Mouse (Mus musculus): ENCODE results near the gene Cnot6l.

The Cnot6l gene

DNA sequence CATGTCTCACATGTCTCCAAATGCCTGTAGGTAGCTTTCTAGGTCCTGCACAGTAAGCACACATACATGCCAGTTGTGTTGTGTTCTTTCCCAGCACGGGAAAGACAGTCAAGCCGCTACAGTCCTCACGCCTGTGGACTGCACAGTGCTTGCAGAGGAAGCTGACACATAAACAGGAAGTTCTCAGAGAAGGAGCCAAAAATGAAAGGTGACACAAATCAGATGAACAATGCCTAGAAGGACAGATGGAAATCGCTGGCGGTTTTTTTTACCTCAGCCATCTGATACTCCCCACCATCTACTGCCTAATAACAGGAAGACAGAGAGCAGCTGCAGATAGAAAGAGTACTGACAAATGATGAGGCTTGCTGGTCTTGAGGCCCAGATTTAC lies at the start of gene Cnot6l:
TSS of gene Cnot6l (minus strand) at position 151 of the 391 bp plus-strand sequence.
- DNase-seq = peak; percentile 40

DNA sequence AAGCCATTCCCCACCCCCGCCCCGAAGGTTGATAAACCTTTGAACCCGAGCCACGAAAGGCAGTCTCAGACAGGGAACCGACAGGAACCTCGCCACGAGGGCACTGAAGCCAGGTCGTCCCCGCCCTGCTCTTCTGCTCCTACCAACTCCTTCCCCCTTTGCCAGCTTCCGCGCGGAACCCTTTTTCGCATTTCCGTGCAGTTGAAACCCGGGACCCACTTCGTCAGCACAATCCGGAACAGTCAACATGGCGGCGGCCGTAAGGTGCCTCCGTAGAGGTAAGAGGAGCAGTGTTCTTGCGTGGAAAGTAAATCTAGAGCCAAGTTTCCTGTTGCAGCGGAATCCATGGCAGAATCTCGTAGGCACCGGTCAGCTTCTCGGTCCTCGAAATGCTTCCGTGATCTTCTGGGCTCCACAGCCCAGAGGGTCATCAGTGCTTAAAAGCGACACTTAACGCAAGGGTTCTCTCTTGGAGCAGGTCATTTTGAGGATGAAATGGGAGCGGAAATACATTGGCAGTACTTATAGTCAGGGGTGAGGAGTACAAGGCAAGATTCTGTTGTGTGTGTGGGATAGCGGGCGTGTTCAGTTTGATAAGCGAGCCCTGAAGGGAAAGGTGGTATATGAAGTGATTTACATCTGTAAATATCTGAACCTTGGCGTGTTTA lies 46.1 kb upstream of the Cnot6l start:
- DNase-seq = peak; percentile 89

- peak; percentile 22 for DNase-seq
Measured at GRCm38 (mm10) chr5:96209459-96209858, 45.5 kb upstream of the Cnot6l start, which contains the start of gene Mrpl1. Gene Mrpl1 (plus strand): TSS chr5:96209493.

DNA sequence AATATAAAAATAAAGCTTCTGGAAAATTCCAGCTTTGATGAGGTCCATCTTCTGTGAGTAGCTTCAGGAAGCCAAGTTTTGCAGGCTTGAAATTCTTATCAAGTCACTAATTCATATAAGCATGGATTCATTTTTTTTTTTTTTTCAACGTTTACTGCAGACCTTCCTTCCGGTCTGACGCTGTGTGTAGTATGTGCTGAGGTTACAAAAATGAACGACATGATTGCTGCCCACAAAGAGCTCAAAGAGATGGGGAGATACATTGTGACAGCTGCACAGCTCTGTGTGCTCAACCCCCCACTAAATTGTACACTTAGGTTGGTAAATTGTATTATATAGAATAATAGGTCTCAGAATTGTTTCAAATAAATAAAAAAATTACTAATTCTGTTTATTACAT lies 44.6 kb upstream of the Cnot6l start:
- no peak for DNase-seq

DNA sequence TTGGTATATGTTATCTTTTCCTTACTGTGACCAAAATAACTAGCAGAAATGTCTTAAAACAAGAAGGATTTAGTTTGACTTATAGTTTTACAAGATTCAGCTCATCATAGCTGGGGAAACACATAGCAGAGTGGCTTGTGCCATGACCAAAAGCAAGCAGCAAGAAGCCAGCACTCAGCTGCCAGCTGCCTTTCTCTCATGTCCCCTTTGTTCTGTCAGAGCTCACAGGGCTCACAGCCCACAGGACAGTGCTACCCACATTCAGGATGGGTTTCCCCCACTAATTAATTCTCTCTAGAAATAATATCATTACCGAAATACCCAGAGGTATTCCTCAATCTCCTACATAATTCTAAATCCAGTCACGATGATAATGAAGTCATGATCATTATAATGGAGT lies 43.6 kb upstream of the Cnot6l start:
- no peak for DNase-seq

DNA sequence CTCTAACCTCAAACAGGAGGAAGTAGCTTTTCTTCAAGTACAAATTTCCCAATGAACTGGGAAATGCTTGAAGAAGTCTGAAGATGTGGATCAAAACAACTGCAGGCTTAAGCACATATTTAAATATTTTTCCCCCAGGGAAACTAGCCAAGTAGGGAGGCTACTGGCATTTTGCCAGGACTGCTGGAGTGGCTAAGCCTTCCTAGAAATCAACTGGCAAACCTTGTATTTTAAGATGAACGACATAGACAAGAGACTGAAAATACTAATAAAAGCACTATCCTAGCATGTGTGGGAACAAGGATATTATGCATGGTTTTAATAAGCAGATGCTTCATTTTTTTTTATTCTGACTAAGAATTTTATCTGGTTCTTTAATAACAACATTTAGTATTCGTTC lies 42.9 kb upstream of the Cnot6l start:
- no peak for DNase-seq

GRCm38 (mm10) chr5:96201462-96202154 lies 37.6 kb upstream of the Cnot6l start:
- no peak for DNase-seq

DNA sequence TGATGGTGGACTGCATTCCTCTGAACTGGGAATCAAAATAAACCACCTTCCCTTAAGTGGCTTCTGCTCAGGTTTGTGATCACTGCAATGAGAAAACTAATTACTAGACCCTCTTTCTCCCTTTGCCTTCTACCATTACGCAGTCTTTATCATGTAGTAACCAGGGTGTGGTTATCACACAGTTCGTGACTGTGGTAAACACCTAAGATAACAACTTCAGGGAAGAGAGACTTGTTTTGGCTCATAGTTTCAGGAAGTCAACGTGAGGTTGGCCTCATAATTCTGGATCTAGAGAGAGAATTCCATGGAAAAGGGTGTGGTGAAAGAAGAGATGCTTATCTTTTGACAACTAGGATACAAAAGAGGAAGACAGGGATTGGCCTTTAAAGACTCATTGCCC lies 36.3 kb upstream of the Cnot6l start:
- DNase-seq = no peak

DNA sequence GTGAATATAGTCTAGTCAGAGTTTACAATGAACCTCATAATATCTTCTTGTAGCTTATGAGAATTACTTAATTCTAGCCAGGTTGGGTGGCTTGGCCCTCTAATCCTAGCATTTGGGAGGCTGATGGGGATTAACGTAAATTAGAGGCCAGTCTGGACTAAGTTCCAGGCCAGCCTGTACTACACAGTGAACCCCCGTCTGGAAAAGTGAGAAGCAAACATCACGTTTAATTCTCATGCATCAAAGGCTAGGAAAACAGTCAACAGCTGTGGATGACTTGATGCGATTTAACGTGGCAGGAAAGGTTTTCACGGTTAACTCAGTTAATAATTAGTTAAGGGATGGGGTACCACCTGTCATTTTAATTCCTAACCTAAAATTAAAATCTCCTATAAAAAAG lies 34.3 kb upstream of the Cnot6l start:
- no peak for DNase-seq

DNA sequence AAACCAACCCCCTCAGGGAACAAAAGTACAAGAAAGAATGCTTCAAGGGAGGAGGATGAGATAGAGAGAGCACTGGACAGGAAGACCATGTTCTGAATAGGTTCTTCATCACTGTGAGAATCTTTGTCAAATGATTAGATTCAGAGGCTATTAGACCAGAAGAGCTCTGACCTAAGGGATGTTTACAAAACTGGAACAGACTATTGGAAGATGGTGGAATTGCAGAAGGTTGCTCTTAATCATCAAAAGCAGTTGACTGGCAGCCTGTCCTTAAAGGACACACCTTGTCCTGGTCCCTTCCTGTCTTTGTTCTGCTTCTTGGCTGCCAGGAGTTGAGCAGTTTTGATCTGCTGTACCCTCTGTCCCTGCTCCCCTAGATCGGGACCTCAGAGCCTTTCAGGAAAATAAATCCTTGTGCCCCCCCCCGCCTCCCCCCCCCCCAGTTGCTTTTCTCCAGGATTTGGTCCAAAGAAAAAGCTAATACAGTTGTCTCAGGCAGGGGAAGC lies 32.6 kb upstream of the Cnot6l start:
- DNase-seq = no peak

GRCm38 (mm10) chr5:96191251-96191650 lies 27.3 kb upstream of the Cnot6l start:
- no peak for DNase-seq

DNA sequence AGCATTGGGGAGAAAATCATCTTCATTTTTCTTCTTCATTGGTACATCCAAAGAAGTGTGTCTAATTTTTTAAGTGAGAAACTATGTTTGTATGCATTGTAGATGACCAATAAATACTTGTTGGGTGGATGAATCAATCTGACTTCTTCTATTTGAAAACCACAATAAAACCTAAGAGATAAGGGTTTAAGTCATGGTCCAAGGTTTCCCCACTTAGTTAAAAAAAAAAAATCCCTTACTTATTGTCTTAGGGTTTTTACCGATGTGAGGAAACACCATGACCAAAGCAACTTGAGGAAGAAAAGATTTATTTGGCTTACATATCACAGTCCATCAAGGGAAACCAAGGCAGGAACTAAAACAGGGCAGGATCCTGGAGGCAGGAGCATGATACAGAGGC lies 25.8 kb upstream of the Cnot6l start:
- DNase-seq = no peak

GRCm38 (mm10) chr5:96183987-96184386 lies 20.0 kb upstream of the Cnot6l start:
- DNase-seq = no peak

GRCm38 (mm10) chr5:96183211-96183610 lies 19.2 kb upstream of the Cnot6l start:
- DNase-seq = no peak

DNA sequence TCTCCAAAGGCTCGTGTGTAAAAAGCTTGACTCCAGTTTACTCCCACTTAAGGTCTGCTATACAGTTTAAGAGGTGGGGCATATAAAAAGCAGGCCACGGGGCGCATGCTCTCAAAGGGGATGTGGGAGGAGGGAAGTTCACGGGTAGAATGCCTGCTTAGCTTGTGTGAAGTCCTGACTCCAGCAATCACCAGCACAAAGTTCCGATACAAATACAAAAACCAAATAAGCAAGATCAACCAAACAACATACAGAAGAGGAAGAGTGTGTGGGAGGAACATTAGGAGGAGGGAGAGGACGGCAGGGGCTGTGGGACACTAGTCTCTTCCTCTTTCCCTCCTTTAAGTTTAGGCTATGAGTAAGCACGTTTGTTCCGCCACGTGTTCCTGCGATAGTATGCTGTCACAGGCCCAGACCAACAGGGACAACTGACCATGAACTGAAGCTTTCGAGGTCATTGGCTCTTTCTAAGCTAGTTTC lies 12.9 kb upstream of the Cnot6l start:
- peak; percentile 25 for DNase-seq

- DNase-seq = no peak
Measured at GRCm38 (mm10) chr5:96176121-96176520, 12.2 kb upstream of the Cnot6l start.

DNA sequence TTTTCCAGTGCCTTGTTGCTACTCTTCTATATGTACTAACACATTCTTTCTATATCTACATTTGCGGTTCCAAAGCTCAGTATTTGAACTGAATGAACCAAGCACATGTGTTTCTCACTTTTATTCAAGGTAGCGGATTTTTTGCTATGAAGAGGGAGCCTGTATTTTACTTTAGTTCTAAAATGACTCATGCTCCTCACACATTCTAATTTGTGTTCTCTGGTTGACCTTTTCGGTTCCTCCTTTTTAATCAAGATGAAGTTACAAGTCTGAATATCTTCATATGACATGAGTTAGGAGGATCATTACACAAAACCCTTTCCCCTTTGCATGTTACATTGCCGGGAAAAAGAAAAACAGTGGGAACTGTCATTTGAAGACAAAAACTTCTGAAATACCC lies 7.8 kb upstream of the Cnot6l start:
- no peak for DNase-seq

DNA sequence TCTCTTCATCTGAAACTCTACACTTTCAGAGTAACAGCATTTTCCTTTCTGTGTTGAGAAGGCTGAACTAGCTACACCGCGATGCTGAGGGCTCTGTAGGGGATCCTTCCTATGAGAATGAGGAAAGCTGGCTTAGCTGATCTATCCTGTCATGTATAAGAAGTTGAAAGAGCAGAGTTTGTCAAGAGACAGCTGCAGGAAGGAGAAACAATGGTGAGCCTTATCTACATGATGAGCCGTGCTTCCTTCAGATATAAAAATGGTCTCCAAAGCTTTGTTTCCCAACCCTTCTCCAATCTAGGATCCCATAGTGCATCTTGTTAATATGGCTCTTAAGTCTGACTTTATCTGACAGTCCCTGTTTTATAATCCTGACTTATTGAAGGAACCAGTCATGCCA lies 6.5 kb upstream of the Cnot6l start:
- DNase-seq = no peak

- no peak for DNase-seq
Measured at GRCm38 (mm10) chr5:96166761-96167160, 2.8 kb upstream of the Cnot6l start.

DNA sequence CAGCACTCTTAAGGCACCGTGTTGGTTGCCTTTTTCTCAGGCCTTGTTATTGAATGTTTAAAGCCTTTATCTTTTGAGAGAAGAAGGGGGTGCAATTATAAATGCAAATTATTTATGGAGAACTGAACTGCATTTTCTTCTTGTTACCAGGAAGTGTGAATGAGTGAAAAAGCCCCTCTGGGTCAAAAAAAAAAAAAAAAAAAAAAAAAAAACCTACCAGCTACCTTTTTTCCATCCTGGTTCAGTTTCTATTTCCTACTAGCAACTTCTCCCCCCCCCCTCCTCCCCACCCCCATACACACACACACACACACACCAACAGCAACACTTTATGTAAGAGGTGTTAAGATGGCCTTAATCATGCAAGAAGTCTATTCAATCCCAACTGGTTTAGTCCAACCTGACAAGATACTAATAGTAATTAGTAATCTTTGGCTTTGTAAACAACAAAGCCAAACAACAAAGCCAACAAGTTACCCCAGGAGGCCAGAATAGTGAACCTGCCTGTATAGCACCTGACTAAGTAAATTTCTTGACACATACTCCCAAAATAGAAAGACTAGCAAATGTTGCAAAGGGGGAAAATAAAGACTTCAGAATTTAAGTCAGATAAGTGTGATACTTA lies 463 bp downstream of the Cnot6l start:
- no peak for DNase-seq

DNA sequence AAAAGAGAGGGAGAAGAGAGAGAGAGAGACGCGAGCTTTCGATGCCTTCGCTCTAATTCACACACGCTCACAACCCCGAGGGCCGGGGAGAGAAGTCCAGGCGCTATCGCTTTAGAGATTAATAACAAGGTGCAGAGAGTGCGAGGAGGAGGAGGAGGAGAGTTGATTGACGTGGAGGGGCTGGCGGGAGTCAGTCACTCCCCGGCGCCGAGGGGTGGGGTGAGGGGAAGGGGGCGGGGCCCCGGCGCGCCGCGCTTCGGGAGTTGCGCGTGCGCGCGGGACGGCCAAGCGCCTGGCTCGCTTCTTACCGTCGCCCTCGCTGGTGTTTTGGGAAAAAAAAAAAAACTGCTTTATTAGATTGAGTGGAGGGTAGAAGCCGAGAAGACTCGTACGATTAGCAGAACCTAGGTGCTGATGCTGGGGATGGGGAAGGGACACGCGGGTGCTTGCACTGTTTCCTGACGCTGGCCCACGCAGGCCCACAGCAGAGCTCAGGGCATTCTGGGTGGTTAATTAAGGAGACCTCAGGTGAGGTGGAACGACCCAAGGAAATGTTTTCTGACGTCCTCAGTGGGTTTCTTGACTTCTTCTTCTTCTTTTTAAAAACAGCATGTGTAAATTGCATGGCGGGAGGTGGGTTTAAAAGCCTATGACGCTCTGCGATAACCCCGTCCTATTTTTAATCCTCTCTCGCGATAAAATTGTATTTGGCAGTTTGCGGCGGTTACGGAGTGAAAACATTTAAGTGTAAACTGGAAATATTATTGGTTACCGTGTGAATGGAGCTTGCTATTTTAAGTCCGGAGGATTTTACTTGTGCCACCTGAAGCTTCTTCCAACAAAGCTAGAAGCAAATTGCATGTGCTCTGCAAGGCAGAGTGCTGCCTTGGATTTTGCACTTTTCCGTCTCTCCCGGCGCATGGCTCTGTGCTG lies 1.3 kb downstream of the Cnot6l start:
- DNase-seq = peak; percentile 80

DNA sequence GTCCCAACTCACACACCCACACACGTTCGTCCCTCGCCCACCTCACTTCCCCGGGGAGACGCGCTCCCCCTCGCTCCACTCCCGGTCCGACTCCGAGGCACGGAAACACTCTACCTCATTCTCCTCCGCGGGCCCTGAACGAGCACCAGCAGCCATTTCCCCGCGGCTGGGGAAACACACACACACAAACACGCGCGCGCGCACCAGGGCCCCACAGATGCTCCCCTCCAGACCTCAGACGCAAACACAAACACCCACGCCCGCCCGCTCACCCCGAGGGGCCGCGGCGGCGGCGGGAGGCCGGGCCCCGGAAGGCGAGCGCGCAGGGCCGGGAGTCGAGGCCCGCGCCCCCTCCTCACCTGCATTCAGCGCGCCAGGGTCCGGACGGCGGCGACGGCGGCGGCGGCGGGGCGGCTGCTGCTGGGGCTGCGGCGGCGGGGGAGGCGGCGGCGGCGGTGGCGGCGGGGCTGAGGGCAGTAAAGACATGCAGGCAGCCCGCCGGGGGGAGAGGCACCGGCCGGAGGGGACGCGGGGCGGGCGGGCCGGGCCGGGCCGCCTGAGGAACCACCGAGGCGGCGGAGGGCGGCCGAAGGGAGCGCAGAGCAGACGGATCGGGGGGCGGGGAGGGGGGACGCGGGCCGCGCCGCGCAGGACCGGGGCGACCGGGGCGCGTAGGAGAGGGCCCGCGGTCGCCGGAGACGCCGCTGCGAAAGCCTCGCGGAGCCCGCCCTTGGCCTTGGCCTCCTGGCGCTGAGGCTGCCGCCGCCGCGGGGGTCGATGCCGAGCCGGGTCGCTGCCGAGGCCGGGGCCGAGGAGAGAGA lies 2.2 kb downstream of the Cnot6l start:
- peak; percentile 21 for DNase-seq

Data from layer of hippocampus, adult 9-11 months (tissue).